Mouse (Mus musculus): ENCODE measurements around the gene Col18a1. TPM values are rescaled to one million over a fixed set of nuclear protein-coding genes. Genes with fewer than 3 reads are reported as not detected.
A peak's percentile ranks its signal among the peaks of the same experiment; 100 is the strongest.

Col18a1 gene
- total RNA-seq, 1 experiment: 414 TPM

- no peak for DNase-seq (ENCODE audit: low read depth, low spot score)
- Histone ChIP-seq H3K4me3 (ENCODE audit: insufficient read depth in 1 of 2, low read depth in 1 of 2, low read length in 2 of 2, poor library complexity in 1 of 2, severe bottlenecking in 1 of 2) (peak overlapping the region; percentile 26 to 49; a peak in 2 of 4 replicates), H3K9ac (ENCODE audit: insufficient read depth, low read depth, low read length, poor library complexity, severe bottlenecking) (peak overlapping the region; percentile 58), H3K4me1 (ENCODE audit: control insufficient read depth in 2 of 2, insufficient read depth in 2 of 2, low read length in 2 of 2, poor library complexity in 1 of 2) (peaks cover 26 to 50% of the 10 kb centered on the region in 2 experiments), H3K36me3 (ENCODE audit: control insufficient read depth, insufficient read depth, low read length, poor library complexity, severe bottlenecking) (no peaks in the 10 kb centered on the region), H3K9me3 (ENCODE audit: control insufficient read depth, insufficient read depth, low read depth, low read length) (no peaks in the 10 kb centered on the region), H3K27ac (ENCODE audit: insufficient read depth, low read depth, low read length, poor library complexity, severe bottlenecking) (peak overlapping the region; percentile 96)
- in situ Hi-C loops (cut with MboI; ENCODE audit: low sequenced_read_pairs in 2 of 2, unreplicated experiment in 2 of 2): no loop called here
- TF ChIP-seq MAFK (IDR thresholded peaks at IDR 0.05; ENCODE audit: insufficient read depth, low read depth, low read length): no peak
- no peak for TF ChIP-seq ZC3H11A (IDR thresholded peaks at IDR 0.05; ENCODE audit: borderline replicate concordance, low read depth, low read length)
- no peak for TF ChIP-seq ZNF384 (IDR thresholded peaks at IDR 0.05; ENCODE audit: low read depth, low read length)
- TF ChIP-seq CHD2 (IDR thresholded peaks at IDR 0.05; ENCODE audit: low read depth, low read length): no peak
- TF ChIP-seq HCFC1 (IDR thresholded peaks at IDR 0.05; ENCODE audit: borderline replicate concordance, insufficient read depth, low read length): no peak
These were observed 29.8 kb upstream of the Col18a1 start for GRCm38 (mm10) chr10:77196115-77196514.

- in situ Hi-C loops (cut with MboI; ENCODE audit: low sequenced_read_pairs in 2 of 2, unreplicated experiment in 2 of 2): no loop called here
- H3K9me3 ChIP-seq (ENCODE audit: control insufficient read depth, insufficient read depth, low read depth, low read length): no peaks in the 10 kb centered on the region
- peak overlapping the region; percentile 99 for H3K27ac ChIP-seq (ENCODE audit: insufficient read depth, low read depth, low read length, poor library complexity, severe bottlenecking)
- H3K9ac ChIP-seq (ENCODE audit: insufficient read depth, low read depth, low read length, poor library complexity, severe bottlenecking): peak overlapping the region; percentile 18; the same call in 1 of the 2 replicates
- DNase-seq (ENCODE audit: low read depth, low spot score): no peak
- H3K4me3 ChIP-seq (ENCODE audit: insufficient read depth in 1 of 2, low read depth in 1 of 2, low read length in 2 of 2, poor library complexity in 1 of 2, severe bottlenecking in 1 of 2): no peak overlapping the region
- peaks cover 30 to 43% of the 10 kb centered on the region in 2 experiments for H3K4me1 ChIP-seq (ENCODE audit: control insufficient read depth in 2 of 2, insufficient read depth in 2 of 2, low read length in 2 of 2, poor library complexity in 1 of 2)
- H3K36me3 ChIP-seq (ENCODE audit: control insufficient read depth, insufficient read depth, low read length, poor library complexity, severe bottlenecking): no peaks in the 10 kb centered on the region
- TF ChIP-seq MAFK (IDR thresholded peaks at IDR 0.05; ENCODE audit: insufficient read depth, low read depth, low read length): peak; percentile 87
- TF ChIP-seq HCFC1 (IDR thresholded peaks at IDR 0.05; ENCODE audit: borderline replicate concordance, insufficient read depth, low read length): no peak
These were observed 27.1 kb upstream of the Col18a1 start for GRCm38 (mm10) chr10:77193495-77193894.

GRCm38 (mm10) chr10:77192745-77193144, 26.4 kb upstream of the Col18a1 start:
- in situ Hi-C loops (cut with MboI; ENCODE audit: low sequenced_read_pairs in 2 of 2, unreplicated experiment in 2 of 2): no loop called here
- TF ChIP-seq CHD2 (IDR thresholded peaks at IDR 0.05; ENCODE audit: low read depth, low read length) (no peak), ZNF384 (IDR thresholded peaks at IDR 0.05; ENCODE audit: low read depth, low read length) (no peak), ZC3H11A (IDR thresholded peaks at IDR 0.05; ENCODE audit: borderline replicate concordance, low read depth, low read length) (no peak), HCFC1 (IDR thresholded peaks at IDR 0.05; ENCODE audit: borderline replicate concordance, insufficient read depth, low read length) (no peak), MAFK (IDR thresholded peaks at IDR 0.05; ENCODE audit: insufficient read depth, low read depth, low read length) (no peak)
- Histone ChIP-seq H3K9me3 (ENCODE audit: control insufficient read depth, insufficient read depth, low read depth, low read length) (no peaks in the 10 kb centered on the region), H3K4me1 (ENCODE audit: control insufficient read depth in 2 of 2, insufficient read depth in 2 of 2, low read length in 2 of 2, poor library complexity in 1 of 2) (peaks cover 27 to 46% of the 10 kb centered on the region in 2 experiments), H3K9ac (ENCODE audit: insufficient read depth, low read depth, low read length, poor library complexity, severe bottlenecking) (peak overlapping the region; percentile 34), H3K4me3 (ENCODE audit: insufficient read depth in 1 of 2, low read depth in 1 of 2, low read length in 2 of 2, poor library complexity in 1 of 2, severe bottlenecking in 1 of 2) (peak overlapping the region in 1 of 2 experiments; percentile 0; a peak in 1 of 4 replicates), H3K27ac (ENCODE audit: insufficient read depth, low read depth, low read length, poor library complexity, severe bottlenecking) (peak overlapping the region; percentile 99), H3K36me3 (ENCODE audit: control insufficient read depth, insufficient read depth, low read length, poor library complexity, severe bottlenecking) (no peaks in the 10 kb centered on the region)
- DNase-seq (ENCODE audit: low read depth, low spot score): no peak

GRCm38 (mm10) chr10:77190967-77191915, 24.9 kb upstream of the Col18a1 start:
- in situ Hi-C loops (cut with MboI; ENCODE audit: low sequenced_read_pairs in 2 of 2, unreplicated experiment in 2 of 2): no loop called here
- Histone ChIP-seq H3K4me1 (ENCODE audit: control insufficient read depth in 2 of 2, insufficient read depth in 2 of 2, low read length in 2 of 2, poor library complexity in 1 of 2) (peaks cover 26 to 48% of the 10 kb centered on the region in 2 experiments), H3K27ac (ENCODE audit: insufficient read depth, low read depth, low read length, poor library complexity, severe bottlenecking) (peak overlapping the region; percentile 99), H3K36me3 (ENCODE audit: control insufficient read depth, insufficient read depth, low read length, poor library complexity, severe bottlenecking) (no peaks in the 10 kb centered on the region), H3K4me3 (ENCODE audit: insufficient read depth in 1 of 2, low read depth in 1 of 2, low read length in 2 of 2, poor library complexity in 1 of 2, severe bottlenecking in 1 of 2) (peak overlapping the region; percentile 2 to 26; a peak in 3 of 4 replicates), H3K9ac (ENCODE audit: insufficient read depth, low read depth, low read length, poor library complexity, severe bottlenecking) (peak overlapping the region; percentile 69), H3K9me3 (ENCODE audit: control insufficient read depth, insufficient read depth, low read depth, low read length) (no peaks in the 10 kb centered on the region)
- TF ChIP-seq HCFC1 (IDR thresholded peaks at IDR 0.05; ENCODE audit: borderline replicate concordance, insufficient read depth, low read length): no peak
- TF ChIP-seq MAFK (IDR thresholded peaks at IDR 0.05; ENCODE audit: insufficient read depth, low read depth, low read length): no peak
- no peak for TF ChIP-seq CHD2 (IDR thresholded peaks at IDR 0.05; ENCODE audit: low read depth, low read length)
- no peak; the same call in 1 of the 2 replicates for TF ChIP-seq ZC3H11A (IDR thresholded peaks at IDR 0.05; ENCODE audit: borderline replicate concordance, low read depth, low read length)
- TF ChIP-seq ZNF384 (IDR thresholded peaks at IDR 0.05; ENCODE audit: low read depth, low read length): no peak
- DNase-seq (ENCODE audit: low read depth, low spot score): no peak

Data from ES-E14 (cell line).